Mouse (Mus musculus) heart, adult 2 months (tissue): ENCODE measurements around the gene Wwox. TPM values are rescaled to one million over a fixed set of nuclear protein-coding genes. Genes with fewer than 3 reads are reported as not detected.

Experiments used
- DNase-seq, 2 experiments: peaks; one replicate each; pipeline ENCODE4 v3.0.0; 2021
- H3K27ac ChIP-seq: fragments of 200-600 bp; 2 replicates; pipeline ENCODE4 v1.8.1; 2022
- H3K27me3 ChIP-seq: fragments of 200-500 bp; 2 replicates; pipeline ENCODE4 v1.6.1; 2012; ENCODE audit warnings: mild to moderate bottlenecking, low read length, inconsistent platforms, mixed read lengths; ENCODE audit not compliant: control insufficient read depth, insufficient read depth
- H3K36me3 ChIP-seq: fragments of 200-500 bp; 2 replicates; pipeline ENCODE4 v1.6.1; 2012; ENCODE audit warnings: low read length, inconsistent platforms; ENCODE audit not compliant: control insufficient read depth, insufficient read depth
- H3K4me1 ChIP-seq: fragments of 200-500 bp; 2 replicates; pipeline ENCODE4 v1.6.1; 2011; ENCODE audit warnings: low read length; ENCODE audit not compliant: control insufficient read depth, insufficient read depth
- H3K4me3 ChIP-seq: fragments of 200-600 bp; 2 replicates; pipeline ENCODE4 v1.8.1; 2022
- H3K79me2 ChIP-seq: fragments of 200-500 bp; replicated peaks from 2 replicates; pipeline ENCODE4 v1.6.1; 2012; ENCODE audit warnings: mild to moderate bottlenecking, inconsistent platforms, low read length, moderate library complexity, mixed read lengths; ENCODE audit not compliant: control insufficient read depth, insufficient read depth
- H3K9ac ChIP-seq: fragments of 200-500 bp; 2 replicates; pipeline ENCODE4 v1.6.1; 2012; ENCODE audit warnings: low read depth, mild to moderate bottlenecking, control low read depth, inconsistent platforms, low read length, mixed read lengths
- CTCF ChIP-seq: fragments of 200-600 bp; IDR thresholded peaks from 2 replicates; pipeline ENCODE4 v1.8.1; 2022; ENCODE audit warnings: antibody characterized with exemption, mild to moderate bottlenecking, moderate library complexity
- EP300 ChIP-seq: fragments of 200-500 bp; IDR thresholded peaks from 2 replicates; pipeline ENCODE4 v1.6.1; 2011; ENCODE audit warnings: low read depth, low read length, control low read depth; ENCODE audit not compliant: insufficient read depth
- POLR2A ChIP-seq: fragments of 200-500 bp; IDR thresholded peaks from 2 replicates; pipeline ENCODE4 v1.6.1; 2011; ENCODE audit warnings: mild to moderate bottlenecking, low read depth, low read length, control low read depth; ENCODE audit not compliant: insufficient read depth
- WGBS: fragments of 180-500 bp; shearing (Covaris S2); methylation state at CpG from one replicate; pipeline ENCODE4 v1.1.7; 2018; 5-methylcytosine and 5-hydroxymethylcytosine counted together
- intact Hi-C: fragments of 180-260 bp; cut with DNase I; formaldehyde crosslinking; loops from one replicate; pipeline ENCODE4 v1.15.1; 2025
- polyA plus RNA-seq: library from polyadenylated mRNA; depleted of rRNA; stranded (reverse); fragments of >200 nt; gene quantifications from 2 replicates; pipeline ENCODE4 v1.2.3, GENCODE M21; 2012
- total RNA-seq, 2 experiments: library from RNA; stranded (reverse); gene quantifications; 2 replicates each; pipeline ENCODE4 v1.2.3; 2021

The Wwox gene
- total and polyA plus RNA-seq, 3 experiments, result 3.3 to 4.6 (median 4.6) TPM

DNA sequence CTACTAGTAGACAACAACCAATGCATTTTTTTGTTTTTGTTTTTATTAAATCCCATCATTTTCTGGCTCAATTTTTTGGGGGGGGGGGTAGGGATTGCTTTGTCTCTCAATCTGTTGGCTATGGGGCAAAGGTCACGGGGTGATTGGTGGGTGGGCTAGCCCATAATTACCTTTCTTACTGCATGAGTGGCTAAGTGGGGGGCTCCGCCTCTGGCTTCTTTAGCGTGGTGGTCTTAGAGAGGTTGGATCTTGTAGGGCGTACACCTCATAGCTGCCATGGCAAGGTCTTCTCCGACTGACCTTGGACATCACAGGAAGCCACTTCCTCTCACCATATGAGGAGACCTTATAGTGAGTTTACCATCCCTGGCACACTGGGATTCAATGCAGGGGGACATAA, 721.0 kb downstream of the Wwox start:
- peak overlapping the region; percentile 61 for H3K4me3 ChIP-seq
- no peaks in the 10 kb centered on the region for H3K27me3 ChIP-seq
- H3K27ac ChIP-seq, result peak overlapping the region; percentile 70; the same call in 1 of the 2 replicates
- DNase-seq, result no peak
- no peaks in the 10 kb centered on the region for H3K4me1 ChIP-seq
- TF ChIP-seq POLR2A (no peak), EP300 (no peak), CTCF (no peak)
- H3K79me2 ChIP-seq, result no peaks in the 10 kb centered on the region
- H3K36me3 ChIP-seq, result no peaks in the 10 kb centered on the region
- H3K9ac ChIP-seq, result peak overlapping the region; percentile 74
- 83% methylated on average over 5 of the region's 5 CpGs for WGBS
- intact Hi-C loops, result no loop called here

DNA sequence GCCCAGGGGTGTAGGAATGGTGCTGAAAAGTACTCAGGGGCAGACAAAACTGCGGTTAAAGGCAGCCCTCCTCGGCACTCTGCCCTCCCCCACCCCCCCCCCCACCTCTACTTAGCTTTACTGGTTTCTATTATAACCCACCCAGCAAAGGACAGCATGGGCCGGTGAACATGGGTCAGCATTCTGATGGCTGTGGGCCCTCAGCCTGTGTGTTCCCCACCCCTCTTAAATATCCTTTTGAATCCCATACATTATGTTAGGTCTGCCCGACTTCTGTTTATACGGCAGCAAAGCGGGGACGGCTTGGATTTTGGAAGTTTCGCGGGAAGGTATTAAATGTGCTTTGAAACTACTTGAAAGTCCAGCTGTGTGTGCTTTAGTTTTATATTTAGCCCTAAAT, 722.1 kb downstream of the Wwox start:
- H3K79me2 ChIP-seq, result no peaks in the 10 kb centered on the region
- no peak overlapping the region for H3K4me3 ChIP-seq
- H3K4me1 ChIP-seq, result no peaks in the 10 kb centered on the region
- no peak overlapping the region for H3K27ac ChIP-seq
- no peak for TF ChIP-seq CTCF
- no peak for TF ChIP-seq POLR2A
- TF ChIP-seq EP300, result no peak
- 93% methylated on average over 9 of the region's 9 CpGs for WGBS
- H3K9ac ChIP-seq, result no peak overlapping the region
- H3K36me3 ChIP-seq, result no peaks in the 10 kb centered on the region
- no peak for DNase-seq
- intact Hi-C loops, result no loop called here
- H3K27me3 ChIP-seq, result no peaks in the 10 kb centered on the region

DNA sequence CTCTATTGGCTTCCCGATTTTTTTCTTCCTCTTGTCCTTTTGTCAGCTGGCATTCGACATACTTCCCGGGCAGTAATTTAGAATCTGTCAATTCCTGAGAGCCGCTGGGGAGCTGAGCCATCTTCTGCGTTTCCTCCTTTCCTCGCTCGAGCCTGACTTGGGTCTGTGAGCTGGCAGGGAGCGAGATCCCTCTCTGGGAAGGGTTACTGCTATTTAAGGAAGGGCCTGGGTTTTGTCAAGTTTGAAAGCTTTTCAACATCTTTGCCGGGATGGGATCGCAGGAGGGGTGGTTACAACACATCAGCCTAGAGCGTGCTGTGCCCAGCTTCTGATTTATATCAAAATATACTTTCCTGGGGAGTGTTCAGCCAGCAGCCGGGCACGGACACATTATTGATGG, 725.4 kb downstream of the Wwox start:
- 5% methylated on average over 13 of the region's 13 CpGs for WGBS
- H3K27me3 ChIP-seq, result no peaks in the 10 kb centered on the region
- no peaks in the 10 kb centered on the region for H3K4me1 ChIP-seq
- H3K27ac ChIP-seq, result no peak overlapping the region
- intact Hi-C loops, result no loop called here
- H3K36me3 ChIP-seq, result no peaks in the 10 kb centered on the region
- H3K9ac ChIP-seq, result no peak overlapping the region
- H3K4me3 ChIP-seq, result no peak overlapping the region
- H3K79me2 ChIP-seq, result no peaks in the 10 kb centered on the region
- TF ChIP-seq POLR2A (no peak), CTCF (no peak), EP300 (no peak)
- DNase-seq, result no peak

DNA sequence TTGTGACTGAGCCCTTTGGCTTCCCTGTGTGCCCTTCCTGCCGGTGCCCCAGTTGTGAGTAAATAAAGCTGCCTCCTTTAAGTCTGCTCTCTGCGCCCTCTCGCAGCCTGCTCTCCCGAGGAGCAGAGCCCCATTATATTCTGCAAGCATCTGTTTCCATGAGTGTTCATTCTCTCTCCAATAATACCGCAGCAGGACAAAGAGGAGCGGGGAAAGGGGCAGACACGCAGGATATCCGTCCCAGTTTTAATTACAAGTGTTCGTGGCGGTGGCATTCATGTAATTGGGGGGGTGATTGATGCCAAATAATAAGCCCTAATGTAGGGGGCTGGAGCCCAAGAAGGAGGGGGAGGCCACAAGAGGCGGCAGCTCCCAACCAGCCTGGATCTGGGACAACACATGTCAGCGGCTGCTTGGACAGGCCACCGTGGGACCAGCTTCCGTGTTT, 734.2 kb downstream of the Wwox start:
- 80% methylated on average over 14 of the region's 14 CpGs for WGBS
- Histone ChIP-seq H3K36me3 (no peaks in the 10 kb centered on the region), H3K4me3 (no peak overlapping the region), H3K79me2 (no peaks in the 10 kb centered on the region), H3K4me1 (no peaks in the 10 kb centered on the region), H3K27ac (no peak overlapping the region), H3K9ac (no peak overlapping the region), H3K27me3 (no peaks in the 10 kb centered on the region)
- intact Hi-C loops, result no loop called here
- no peak for DNase-seq
- no peak for TF ChIP-seq EP300
- no peak for TF ChIP-seq POLR2A
- no peak for TF ChIP-seq CTCF

- no peak for TF ChIP-seq POLR2A
- TF ChIP-seq EP300, result no peak
- TF ChIP-seq CTCF, result no peak
- no peak overlapping the region for H3K4me3 ChIP-seq
- no peak for DNase-seq
- no peak overlapping the region for H3K9ac ChIP-seq
- intact Hi-C loops, result no loop called here
- 83% methylated on average over 6 of the region's 6 CpGs for WGBS
- H3K36me3 ChIP-seq, result no peaks in the 10 kb centered on the region
- H3K27me3 ChIP-seq, result no peaks in the 10 kb centered on the region
- H3K4me1 ChIP-seq, result no peaks in the 10 kb centered on the region; the same call in 1 of the 2 replicates
- no peak overlapping the region for H3K27ac ChIP-seq
- H3K79me2 ChIP-seq, result no peaks in the 10 kb centered on the region
Measured at GRCm38 (mm10) chr8:115185431-115185964, 746.0 kb downstream of the Wwox start.

DNA sequence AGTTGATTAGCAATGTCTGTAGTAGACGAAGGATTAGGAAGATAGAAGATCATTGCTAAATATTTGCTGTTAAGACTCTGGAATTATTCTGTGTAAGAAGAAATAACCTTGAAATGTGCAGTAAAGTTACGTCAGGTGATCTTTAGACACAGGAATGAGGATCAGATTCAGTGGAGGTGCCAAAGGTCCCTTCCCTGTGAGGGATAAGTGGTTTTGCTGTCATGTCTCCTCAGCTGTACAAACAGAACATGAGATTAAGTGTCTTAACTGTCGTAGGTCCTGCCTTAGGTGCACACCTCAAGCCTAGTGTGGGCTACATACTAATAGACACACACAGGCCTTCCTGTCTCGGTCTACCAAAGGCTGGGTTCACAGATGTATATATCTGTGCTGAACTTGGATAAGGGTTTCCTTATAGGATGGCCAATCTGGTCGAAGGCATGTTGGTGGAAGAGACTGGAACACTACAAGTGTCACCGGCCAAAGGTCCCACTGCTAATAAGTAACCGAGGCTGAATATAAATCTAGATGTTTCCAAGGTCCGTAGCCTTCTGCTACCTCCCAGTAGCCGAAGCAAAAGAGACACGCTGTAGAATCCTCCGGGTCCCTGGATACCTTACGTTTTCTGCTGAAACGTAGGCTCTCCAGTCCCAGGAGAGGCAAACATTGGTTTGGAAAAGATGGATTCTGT, 746.8 kb downstream of the Wwox start:
- DNase-seq, result no peak
- Histone ChIP-seq H3K9ac (no peak overlapping the region), H3K4me1 (no peaks in the 10 kb centered on the region; the same call in 1 of the 2 replicates), H3K4me3 (no peak overlapping the region), H3K27me3 (0 out of 2 replicates have a peak, but pooled peaks cover 1% of the 10 kb centered on the region), H3K79me2 (no peaks in the 10 kb centered on the region), H3K27ac (no peak overlapping the region), H3K36me3 (no peaks in the 10 kb centered on the region)
- intact Hi-C loops, result no loop called here
- 90% methylated on average over 13 of the region's 13 CpGs for WGBS
- no peak for TF ChIP-seq POLR2A
- TF ChIP-seq EP300, result no peak
- no peak for TF ChIP-seq CTCF
